Mouse (Mus musculus) E14TG2a.4 (cell line): Measurements from ENCODE around the gene P2rx5.
A peak's percentile ranks its signal among the peaks of the same experiment; 100 is the strongest.

Experiments used
- H3K27me3 ChIP-seq: 2 replicates; pipeline ENCODE4 v1.6.1; 2014; ENCODE audit warnings: low read length, control low read depth; ENCODE audit not compliant: insufficient read depth
- H3K36me3 ChIP-seq: 2 replicates; pipeline ENCODE4 v1.6.1; 2014; ENCODE audit warnings: low read length, control low read depth; ENCODE audit not compliant: insufficient read depth
- H3K4me1 ChIP-seq: replicated peaks from 2 replicates; pipeline ENCODE4 v1.6.1; 2014; ENCODE audit warnings: low read depth, low read length, control low read depth
- H3K4me3 ChIP-seq: replicated peaks from 2 replicates; pipeline ENCODE4 v1.5.1; 2014; ENCODE audit warnings: mild to moderate bottlenecking, low read length
- H3K9me3 ChIP-seq: 2 replicates; pipeline ENCODE4 v1.6.1; 2014; ENCODE audit warnings: low read length, control low read depth
- CTCF ChIP-seq: conservative IDR thresholded peaks from 2 replicates; pipeline ENCODE4 v1.5.1; 2014; ENCODE audit warnings: low read length
- NANOG ChIP-seq: IDR thresholded peaks from 2 replicates; pipeline ENCODE4 v1.6.1; 2014; ENCODE audit warnings: borderline replicate concordance, low read length, mixed read lengths
- POU5F1 ChIP-seq: IDR thresholded peaks from 2 replicates; pipeline ENCODE4 v1.6.1; 2014; ENCODE audit warnings: low read length, borderline replicate concordance

Gene P2rx5

GRCm38 (mm10) chr11:73201597-73201996, 41.4 kb downstream of the P2rx5 start:
- Histone ChIP-seq H3K4me1 (peaks cover 17% of the 10 kb centered on the region), H3K9me3 (no peaks in the 10 kb centered on the region), H3K4me3 (no peak overlapping the region), H3K27me3 (no peaks in the 10 kb centered on the region), H3K36me3 (no peaks in the 10 kb centered on the region)
- TF ChIP-seq CTCF (no peak), NANOG (no peak)

- Histone ChIP-seq H3K9me3 (no peaks in the 10 kb centered on the region), H3K4me1 (peaks cover 7% of the 10 kb centered on the region), H3K4me3 (no peak overlapping the region), H3K36me3 (no peaks in the 10 kb centered on the region), H3K27me3 (no peaks in the 10 kb centered on the region)
- TF ChIP-seq POU5F1, result no peak
- TF ChIP-seq NANOG, result no peak
- no peak for TF ChIP-seq CTCF
These were observed 43.7 kb downstream of the P2rx5 start for GRCm38 (mm10) chr11:73203895-73204294.

GRCm38 (mm10) chr11:73205194-73205593, 45.0 kb downstream of the P2rx5 start:
- H3K9me3 ChIP-seq, result no peaks in the 10 kb centered on the region
- no peak for TF ChIP-seq CTCF
- TF ChIP-seq POU5F1, result no peak
- no peak for TF ChIP-seq NANOG

GRCm38 (mm10) chr11:73207621-73208020, 47.4 kb downstream of the P2rx5 start:
- H3K27me3 ChIP-seq, result no peaks in the 10 kb centered on the region
- no peak overlapping the region for H3K4me3 ChIP-seq
- TF ChIP-seq CTCF, result peak; percentile 88
- no peak for TF ChIP-seq POU5F1
- no peak for TF ChIP-seq NANOG
- no peaks in the 10 kb centered on the region for H3K36me3 ChIP-seq
- no peaks in the 10 kb centered on the region for H3K9me3 ChIP-seq
- no peaks in the 10 kb centered on the region for H3K4me1 ChIP-seq

More at GRCm38 (mm10) chr11:73205194-73205593, 45.0 kb downstream of the P2rx5 start:
- Histone ChIP-seq H3K27me3 (no peaks in the 10 kb centered on the region), H3K4me3 (no peak overlapping the region), H3K36me3 (no peaks in the 10 kb centered on the region), H3K4me1 (peaks cover under 1% of the 10 kb centered on the region)

- 0 out of 2 replicates have a peak, but pooled peaks cover 2% of the 10 kb centered on the region for H3K27me3 ChIP-seq
- TF ChIP-seq POU5F1 (no peak), NANOG (no peak), CTCF (no peak)
- H3K4me3 ChIP-seq, result no peak overlapping the region
- H3K9me3 ChIP-seq, result no peaks in the 10 kb centered on the region
- H3K36me3 ChIP-seq, result no peaks in the 10 kb centered on the region
- no peaks in the 10 kb centered on the region for H3K4me1 ChIP-seq
These were observed 53.7 kb downstream of the P2rx5 start for GRCm38 (mm10) chr11:73213956-73214355.

- no peak overlapping the region for H3K4me3 ChIP-seq
- H3K9me3 ChIP-seq, result no peaks in the 10 kb centered on the region
- TF ChIP-seq NANOG (no peak), POU5F1 (no peak), CTCF (peak; percentile 50)
- no peaks in the 10 kb centered on the region for H3K36me3 ChIP-seq
- H3K4me1 ChIP-seq, result peaks cover 7% of the 10 kb centered on the region
- 0 out of 2 replicates have a peak, but pooled peaks cover 2% of the 10 kb centered on the region for H3K27me3 ChIP-seq
These were observed 59.5 kb downstream of the P2rx5 start for GRCm38 (mm10) chr11:73219671-73220070.

- Histone ChIP-seq H3K9me3 (no peaks in the 10 kb centered on the region), H3K27me3 (0 out of 2 replicates have a peak, but pooled peaks cover 2% of the 10 kb centered on the region), H3K4me3 (no peak overlapping the region), H3K4me1 (peaks cover 7% of the 10 kb centered on the region), H3K36me3 (no peaks in the 10 kb centered on the region)
- TF ChIP-seq POU5F1, result no peak
- TF ChIP-seq CTCF, result no peak
- no peak for TF ChIP-seq NANOG
These were observed 60.4 kb downstream of the P2rx5 start for GRCm38 (mm10) chr11:73220651-73221050.
